In genomic region chr3:132787775-132788174, GRCm38 (mm10) we compare ENCODE assay signal across 19 mouse cellular contexts.
"Had no signal": no experiment of that assay in that cellular context is flagged by ENCODE, and none has a peak within 500 bp of the region (broad histone marks: within the 10 kb centered on the region; RNA-seq: fewer than 3 reads in every experiment).

No protein-coding gene starts in this region.

- H3K9ac ChIP-seq: kidney, embryonic 15.5 days; lung, embryonic 14.5 days; midbrain, embryonic 13.5 days; neural tube, embryonic 13.5 days had no signal

- DNase-seq: kidney, adult 11 months; kidney, adult 8-10 months; kidney, postnatal 10 days; kidney, postnatal 36 days; layer of hippocampus, postnatal 36 days; lung, embryonic 14.5 days; lung, postnatal 14 days; lung, postnatal 4 days; retina, postnatal 1 day; right cerebral cortex, postnatal 25 days; thymus, adult 18-20 months; thymus, postnatal 36 days had no signal

- H3K4me3 ChIP-seq: kidney, embryonic 15.5 days; left cerebral cortex, adult 2 months; midbrain, embryonic 10.5 days; midbrain, embryonic 13.5 days; myocyte; neural tube, embryonic 13.5 days had no signal

- H3K4me2 ChIP-seq: kidney, embryonic 15.5 days; lung, embryonic 14.5 days; midbrain, embryonic 13.5 days; neural tube, embryonic 13.5 days had no signal

- H3K27me3 ChIP-seq: kidney, embryonic 15.5 days; midbrain, embryonic 13.5 days; neural tube, embryonic 13.5 days had no signal

- H3K36me3 ChIP-seq: kidney, embryonic 15.5 days; midbrain, embryonic 10.5 days had no signal

- H3K9me3 ChIP-seq: kidney, embryonic 15.5 days; midbrain, embryonic 10.5 days; midbrain, embryonic 13.5 days; neural tube, embryonic 13.5 days had no signal

- H3K4me1 ChIP-seq: kidney, embryonic 15.5 days; midbrain, embryonic 10.5 days; midbrain, embryonic 13.5 days; neural tube, embryonic 13.5 days had no signal

- H3K27ac ChIP-seq: kidney, embryonic 15.5 days; left cerebral cortex, adult 2 months; midbrain, embryonic 10.5 days; midbrain, embryonic 13.5 days; neural tube, embryonic 13.5 days had no signal

- ATAC-seq: midbrain, embryonic 13.5 days; midbrain, embryonic 16.5 days had no signal
